Mouse (Mus musculus) kidney, adult 2 months (tissue): ENCODE data around the gene Gpr141.

ENCODE experiments used
- CTCF ChIP-seq: fragments of 200-500 bp; conservative IDR thresholded peaks from 2 replicates; pipeline ENCODE4 v1.5.1; 2011; ENCODE audit warnings: low read depth, mild to moderate bottlenecking, control low read depth, low read length, moderate library complexity, mixed read lengths; ENCODE audit not compliant: insufficient read depth, insufficient read length
- POLR2A ChIP-seq: fragments of 200-500 bp; IDR thresholded peaks from one replicate; pipeline ENCODE4 v1.6.1; 2011; ENCODE audit warnings: low read depth, low read length, control low read depth

- TF ChIP-seq POLR2A: no peak
- no peak for TF ChIP-seq CTCF
Observed at GRCm38 (mm10) chr13:19864241-19864640, 40.2 kb upstream of the Gpr141 start.
